ENCODE assay signal across 7 mouse cellular contexts in genomic region chr15:77928673-77929331, GRCm38 (mm10). TPM values are rescaled to one million over a fixed set of nuclear protein-coding genes. Genes with fewer than 3 reads are reported as not detected.
DNase-seq lines count a peak whose midpoint lies in the region; ATAC-seq lines count a peak whose summit lies in the region.

Txn2 (minus strand) TSS chr15:77929006.

- no peaks in the 10 kb centered on the region; the same call in 1 of the 2 replicates for H3K36me3 ChIP-seq in embryonic facial prominence, embryonic 11.5 days (replicated peaks; ENCODE audit: control insufficient read depth, insufficient read depth, low read depth, low read length)
- peaks cover 37% of the 10 kb centered on the region for H3K36me3 ChIP-seq in limb, embryonic 10.5 days
- H3K36me3 ChIP-seq in midbrain, embryonic 13.5 days, result peaks cover 27% of the 10 kb centered on the region

- under 1% methylated on average over 34 of the region's 34 CpGs for WGBS in embryonic facial prominence, embryonic 11.5 days
- under 1% methylated on average over 34 of the region's 34 CpGs for WGBS in limb, embryonic 10.5 days
- WGBS in midbrain, embryonic 13.5 days, result under 1% methylated on average over 34 of the region's 34 CpGs

- peak; percentile 95 for ATAC-seq in embryonic facial prominence, embryonic 11.5 days (replicated peaks; ENCODE audit: insufficient number of reproducible peaks, low FRiP score, low TSS enrichment, low read depth)
- ATAC-seq in granulocyte monocyte progenitor cell, adult 5-6 weeks (replicated peaks; ENCODE audit: poor library complexity, severe bottlenecking), result peak; percentile 79
- ATAC-seq in midbrain, embryonic 13.5 days, result peak; percentile 98

- peak within 1 kb of the TSS; percentile 79 for H3K4me3 ChIP-seq in embryonic facial prominence, embryonic 11.5 days (ENCODE audit: low read depth, low read length)
- peak within 1 kb of the TSS; percentile 87 for H3K4me3 ChIP-seq in limb, embryonic 10.5 days
- peak within 1 kb of the TSS; percentile 81 for H3K4me3 ChIP-seq in midbrain, embryonic 13.5 days (replicated peaks)

- H3K9me3 ChIP-seq in embryonic facial prominence, embryonic 11.5 days (replicated peaks; ENCODE audit: control insufficient read depth, low read length), result no peaks in the 10 kb centered on the region
- no peaks in the 10 kb centered on the region for H3K9me3 ChIP-seq in limb, embryonic 10.5 days (replicated peaks)
- no peaks in the 10 kb centered on the region for H3K9me3 ChIP-seq in midbrain, embryonic 13.5 days

- peak within 1 kb of the TSS; percentile 73 for H3K4me2 ChIP-seq in embryonic facial prominence, embryonic 11.5 days (ENCODE audit: low read depth, low read length)
- H3K4me2 ChIP-seq in midbrain, embryonic 13.5 days (replicated peaks), result peak within 1 kb of the TSS; percentile 69

- peak; percentile 98 for DNase-seq in adrenal gland, postnatal 14 days
- DNase-seq in embryonic facial prominence, embryonic 11.5 days (ENCODE audit: low spot score), result peak; percentile 99
- DNase-seq in kidney, adult 11 months, result peak; percentile 98
- peak; percentile 94 for DNase-seq in limb, embryonic 10.5 days (ENCODE audit: low spot score)
- peak; percentile 92 for DNase-seq in spleen, adult 12 weeks (ENCODE audit: low spot score)

- peaks cover 3% of the 10 kb centered on the region; the same call in 1 of the 2 replicates for H3K4me1 ChIP-seq in embryonic facial prominence, embryonic 11.5 days (ENCODE audit: control insufficient read depth, insufficient read depth, low read length)
- H3K4me1 ChIP-seq in limb, embryonic 10.5 days, result peaks cover 22% of the 10 kb centered on the region
- peaks cover 27% of the 10 kb centered on the region for H3K4me1 ChIP-seq in midbrain, embryonic 13.5 days (replicated peaks)

- peak within 1 kb of the TSS; percentile 82 for H3K9ac ChIP-seq in embryonic facial prominence, embryonic 11.5 days (replicated peaks; ENCODE audit: low read length)
- H3K9ac ChIP-seq in midbrain, embryonic 13.5 days (replicated peaks), result peak within 1 kb of the TSS; percentile 79

- no peaks in the 10 kb centered on the region for H3K27me3 ChIP-seq in embryonic facial prominence, embryonic 11.5 days (ENCODE audit: control insufficient read depth, insufficient read depth, low read length)
- H3K27me3 ChIP-seq in limb, embryonic 10.5 days (ENCODE audit: low read depth, poor library complexity, severe bottlenecking), result no peaks in the 10 kb centered on the region
- H3K27me3 ChIP-seq in midbrain, embryonic 13.5 days, result no peaks in the 10 kb centered on the region

- peak within 1 kb of the TSS; percentile 72; the same call in 1 of the 2 replicates for H3K27ac ChIP-seq in embryonic facial prominence, embryonic 11.5 days (replicated peaks; ENCODE audit: low read depth, low read length)
- H3K27ac ChIP-seq in limb, embryonic 10.5 days, result peak within 1 kb of the TSS; percentile 89
- H3K27ac ChIP-seq in midbrain, embryonic 13.5 days, result peak within 1 kb of the TSS; percentile 95

RNA-seq across cellular contexts. Expression of gene Txn2, which starts in this region (rescaled TPM):
- total RNA-seq in adrenal gland, postnatal 14 days (2021), result 430 and 443 TPM in 2 replicates
- polyA plus RNA-seq in embryonic facial prominence, embryonic 11.5 days (2014; fragmentation: Nextera tagmentation; extraction: Ambion mirVana), result 239 and 248 TPM in 2 replicates
- 214 and 226 TPM in 2 replicates for total RNA-seq in granulocyte monocyte progenitor cell, adult 5-6 weeks (2014; fragmentation: Nextera tagmentation)
- total RNA-seq in granulocyte monocyte progenitor cell, adult 5-6 weeks (2017), result 65.7 and 89.0 TPM in 2 replicates
- 287 and 339 TPM in 2 replicates for polyA plus RNA-seq in limb, embryonic 10.5 days (2016; fragmentation: Nextera tagmentation; extraction: Ambion mirVana)
- 227 and 234 TPM in 2 replicates for polyA plus RNA-seq in midbrain, embryonic 13.5 days (2015; fragmentation: Nextera tagmentation; extraction: Ambion mirVana)

Comparison
In these comparisons a context has a peak if more than half of its experiments do, and no peak if none do; other contexts are left out.
1. Peak in every context shown above with its lines: DNase-seq, ATAC-seq, H3K4me3 ChIP-seq and H3K27ac ChIP-seq.